Mouse (Mus musculus) brain, embryonic 14.5 days (tissue): ENCODE results near the gene Kalrn.

Experiments used
- CTCF ChIP-seq: fragments of 200-500 bp; IDR thresholded peaks from 2 replicates; pipeline ENCODE4 v1.5.1; 2012; ENCODE audit warnings: inconsistent platforms, mild to moderate bottlenecking, moderate library complexity, borderline replicate concordance; ENCODE audit not compliant: insufficient read depth, insufficient read length; ENCODE audit errors: extremely low read depth
- POLR2A ChIP-seq: fragments of 200-500 bp; IDR thresholded peaks from 2 replicates; pipeline ENCODE4 v1.6.1; 2012; ENCODE audit warnings: mild to moderate bottlenecking, inconsistent platforms, borderline replicate concordance; ENCODE audit not compliant: poor library complexity, insufficient read depth, insufficient read length, severe bottlenecking; ENCODE audit errors: extremely low read depth

DNA sequence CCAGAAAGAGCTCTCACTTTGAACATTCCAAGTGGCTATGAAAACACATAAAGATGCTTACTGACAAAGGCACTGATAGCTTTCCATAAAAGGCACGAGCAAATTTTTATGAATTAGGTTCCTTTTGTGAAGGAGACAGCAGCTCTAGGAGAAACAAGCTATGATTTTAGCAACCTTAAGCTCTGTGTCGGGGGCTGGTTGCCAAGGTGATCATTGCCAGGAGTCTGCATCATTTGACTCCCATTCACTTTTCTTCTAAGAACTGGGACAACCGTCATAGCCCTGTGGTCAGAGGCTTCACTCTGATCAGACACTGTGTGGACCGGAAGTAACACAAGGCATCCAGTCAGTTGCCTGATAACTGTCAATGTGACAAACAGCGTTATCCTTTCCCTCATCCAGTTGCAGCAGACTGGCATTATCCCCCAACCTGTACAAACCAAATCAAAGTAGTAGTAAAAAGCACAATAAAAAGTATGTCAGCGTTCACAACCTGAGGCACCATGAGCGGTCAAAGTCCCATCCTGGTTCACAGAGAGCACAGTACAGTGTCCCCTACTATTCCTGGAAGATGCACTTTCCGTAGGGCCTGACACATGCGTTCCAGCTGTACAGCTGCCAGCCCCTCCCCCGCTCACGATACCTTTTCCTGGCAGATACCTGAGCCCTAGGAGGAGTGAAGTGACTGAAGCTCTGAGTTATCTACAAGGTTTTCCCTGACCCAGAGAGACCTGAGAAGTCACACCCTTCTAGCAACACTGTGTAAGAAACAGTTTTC is 253.1 kb downstream of the Kalrn start:
- no peak for TF ChIP-seq CTCF
- TF ChIP-seq POLR2A = no peak
